Mouse (Mus musculus) embryo, embryonic 10.5 days (tissue): ENCODE measurements around the gene Ppp1r8.
"Not testable (repeated sequence)": the region's sequence is repeated elsewhere in the genome, so short reads cannot be mapped to it uniquely, and the experiment has no call there.

Experiments used
- DNase-seq: peaks from one replicate; pipeline ENCODE4 v3.0.0-alpha.2; 2015; ENCODE audit warnings: low spot score

Ppp1r8 gene

DNA sequence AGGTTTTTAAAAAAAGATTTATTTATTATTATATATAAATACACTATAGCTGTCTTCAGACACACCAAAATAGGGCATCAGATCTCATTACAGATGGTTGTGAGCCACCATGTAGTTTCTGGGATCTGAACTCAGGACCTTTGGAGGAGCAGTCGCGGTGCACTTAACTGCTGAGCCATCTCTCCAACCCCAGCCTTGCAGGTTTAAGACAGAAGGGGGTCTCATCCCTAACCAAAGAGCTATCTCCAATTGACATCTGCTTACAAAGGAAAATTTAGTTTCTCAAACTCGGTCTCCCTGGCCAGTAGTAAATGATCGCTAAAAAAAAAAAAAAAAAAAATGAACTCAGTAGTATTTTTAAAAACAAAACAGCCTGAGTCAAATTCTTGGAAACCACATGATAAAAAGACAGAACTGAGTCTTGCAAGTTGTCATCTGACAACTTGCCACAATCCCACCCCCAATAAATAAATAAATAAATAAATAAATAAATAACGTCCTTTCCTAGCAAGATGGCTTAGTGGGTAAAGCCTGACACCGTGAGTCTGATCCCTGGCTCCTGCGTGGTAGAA lies 36.3 kb downstream of the Ppp1r8 start:
- DNase-seq, result no peak

DNA sequence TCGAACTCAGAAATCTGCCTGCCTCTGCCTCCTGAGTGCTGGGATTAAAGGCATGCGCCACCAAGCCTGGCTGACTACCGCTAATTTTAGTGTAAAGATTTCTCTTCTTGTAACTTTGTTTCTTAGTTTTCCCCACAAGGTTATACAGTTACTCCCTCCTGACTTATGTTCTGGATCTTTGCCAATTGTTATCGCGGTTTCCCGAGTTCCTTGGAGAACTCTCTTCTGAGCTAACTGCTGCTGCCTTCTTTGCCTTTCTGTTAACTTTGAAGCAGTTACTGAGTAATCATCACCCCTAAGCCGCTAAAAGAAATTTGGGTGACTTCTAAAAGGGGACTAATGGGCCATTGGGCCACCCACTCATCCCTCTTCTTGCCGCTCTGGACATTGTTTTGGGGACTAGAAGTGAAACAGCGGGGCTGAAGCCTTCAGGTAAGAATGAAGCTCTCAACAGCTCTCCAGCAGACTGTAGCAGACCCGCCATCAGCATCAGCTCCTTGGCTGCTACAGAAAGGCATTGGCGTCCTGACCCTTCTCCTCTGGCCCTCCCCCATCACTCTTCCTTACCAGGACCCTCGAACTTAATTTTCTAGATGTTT lies 37.3 kb downstream of the Ppp1r8 start:
- no peak for DNase-seq

DNA sequence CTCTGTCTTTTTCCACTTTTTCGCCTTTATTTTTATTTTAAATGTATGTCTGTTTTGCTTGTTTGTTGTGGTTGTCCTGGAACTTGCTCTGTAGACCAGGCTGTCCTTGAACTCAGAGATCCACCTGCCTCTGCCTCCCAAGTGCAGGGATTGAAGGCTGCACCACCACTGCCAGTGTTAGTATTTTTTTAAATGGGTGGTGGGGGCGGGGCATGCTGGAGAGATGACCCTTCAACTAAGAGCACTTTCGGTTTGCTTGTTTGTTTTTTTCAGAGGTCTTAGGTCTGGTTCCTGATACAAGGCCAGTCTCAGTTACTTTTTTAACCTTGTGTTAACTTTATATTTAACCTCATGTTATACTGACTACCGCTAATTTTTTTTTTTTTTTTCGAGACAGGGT lies 37.8 kb downstream of the Ppp1r8 start:
- no peak for DNase-seq

DNA sequence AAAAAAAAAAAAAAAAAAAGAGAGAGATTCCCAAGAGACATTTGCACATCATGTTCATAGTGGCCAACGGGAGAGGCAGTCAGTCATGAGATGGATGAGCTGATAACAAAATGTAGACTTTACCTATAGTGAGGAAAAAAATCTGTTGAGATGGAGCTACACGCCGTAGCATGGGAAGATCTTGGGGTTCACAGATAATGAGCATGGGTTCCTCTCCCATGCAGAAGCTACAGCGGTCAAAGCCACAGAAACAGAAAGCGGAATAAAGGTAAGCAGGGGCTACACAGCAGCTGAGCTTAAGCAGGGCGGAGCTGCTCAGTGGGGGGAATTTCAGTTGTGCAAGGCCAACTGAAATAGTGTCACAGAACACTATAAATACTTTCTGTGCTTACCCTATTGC lies 38.6 kb downstream of the Ppp1r8 start:
- no peak for DNase-seq

DNA sequence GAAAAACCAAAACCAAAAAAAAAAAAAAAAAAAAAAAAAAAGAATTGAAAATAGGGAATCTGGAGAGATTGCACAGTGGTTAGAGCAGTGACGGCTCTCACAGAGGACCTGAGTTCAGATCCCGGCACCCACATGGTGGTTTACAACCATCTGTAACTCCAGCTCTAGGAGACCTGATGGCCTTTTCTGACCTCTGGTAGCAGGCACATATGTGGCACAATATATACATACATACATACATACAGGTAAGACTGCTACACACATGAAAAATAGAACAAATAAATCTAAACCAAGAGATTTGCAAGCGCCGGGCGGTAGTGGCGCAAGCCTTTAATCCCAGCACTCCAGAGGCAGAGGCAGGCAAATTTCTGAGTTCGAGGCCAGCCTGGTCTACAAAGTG lies 39.1 kb downstream of the Ppp1r8 start:
- DNase-seq, result no peak

DNA sequence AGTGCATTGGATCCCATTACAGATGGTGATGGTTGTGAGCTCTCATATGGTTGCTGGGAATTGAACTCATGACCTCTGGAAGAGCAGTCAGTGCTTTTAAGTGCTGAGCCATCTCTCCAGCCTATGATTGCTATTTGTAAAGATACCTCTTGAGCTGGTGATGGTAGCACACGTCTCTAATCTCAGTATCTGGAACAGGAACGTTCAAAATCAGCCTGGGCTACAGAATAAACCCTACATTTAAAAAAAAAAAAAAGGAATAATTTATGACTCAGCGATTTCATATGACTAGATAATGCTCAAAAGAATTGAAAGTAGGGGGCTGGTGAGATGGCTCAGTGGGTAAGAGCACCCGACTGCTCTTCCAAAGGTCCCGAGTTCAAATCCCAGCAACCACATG lies 39.8 kb downstream of the Ppp1r8 start:
- no peak for DNase-seq

DNA sequence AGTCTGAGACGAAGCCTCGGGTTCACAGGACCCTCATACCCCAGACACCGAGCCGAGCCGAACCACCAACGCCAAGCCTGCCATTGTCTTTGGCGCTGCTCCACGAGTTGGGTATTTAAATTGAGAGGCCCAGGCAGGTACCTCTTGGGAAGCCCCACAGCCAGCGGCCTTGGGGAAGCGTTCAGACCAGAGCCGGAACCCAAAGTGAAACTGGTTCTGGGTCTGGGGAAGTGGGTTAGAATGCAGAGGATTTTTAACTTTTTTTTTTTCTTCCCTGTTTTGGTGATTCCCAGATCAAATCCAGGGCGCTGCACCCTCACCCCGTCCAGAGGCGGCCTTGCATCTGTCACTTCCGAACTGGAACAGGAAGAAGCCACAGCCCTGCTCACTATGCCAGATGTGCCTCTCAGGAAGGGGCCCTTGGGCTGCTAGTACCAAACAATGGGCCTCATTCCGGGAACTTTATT lies 40.8 kb downstream of the Ppp1r8 start:
- DNase-seq, result no peak

DNA sequence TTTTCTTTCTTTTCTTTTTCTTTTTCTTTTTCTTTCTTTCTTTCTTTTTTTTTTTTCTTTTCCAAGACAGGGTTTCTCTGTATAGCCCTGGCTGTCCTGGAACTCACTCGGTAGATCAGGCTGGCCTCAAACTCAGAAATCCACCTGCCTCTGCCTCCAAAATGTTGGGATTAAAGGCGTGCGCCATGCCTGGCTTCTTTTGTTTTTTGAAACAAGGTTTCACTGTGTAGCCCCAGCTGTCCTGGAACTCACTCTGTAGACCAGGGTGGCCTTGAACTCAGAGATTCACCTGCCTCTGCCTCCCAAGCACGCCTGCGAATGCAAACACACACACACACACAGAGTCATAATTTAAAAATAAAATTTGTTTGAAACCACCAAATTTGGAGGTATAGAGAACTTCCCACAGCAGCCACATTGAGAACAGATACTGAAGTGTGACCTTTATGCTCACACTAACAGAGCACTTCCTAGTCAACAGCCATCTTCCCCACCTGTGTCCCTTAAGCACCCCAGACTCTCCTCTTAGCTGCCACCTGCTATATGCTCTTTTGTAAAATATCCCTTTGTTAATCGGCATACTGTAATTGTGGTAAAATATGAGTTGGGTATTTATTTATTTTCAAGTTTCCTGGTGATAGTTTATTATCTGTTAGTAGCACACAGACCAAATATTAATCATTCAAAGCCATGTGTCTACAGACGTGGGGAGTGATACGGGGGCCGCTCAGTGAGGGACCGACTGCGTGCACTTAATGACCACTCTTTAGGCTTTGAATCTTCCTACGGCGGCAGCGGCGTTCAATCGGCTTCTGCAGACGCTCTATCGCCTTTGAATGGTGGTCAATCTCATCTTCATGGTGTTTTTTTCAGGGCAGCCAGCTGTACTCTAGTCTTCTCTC lies 41.5 kb downstream of the Ppp1r8 start:
- no peak for DNase-seq

DNA sequence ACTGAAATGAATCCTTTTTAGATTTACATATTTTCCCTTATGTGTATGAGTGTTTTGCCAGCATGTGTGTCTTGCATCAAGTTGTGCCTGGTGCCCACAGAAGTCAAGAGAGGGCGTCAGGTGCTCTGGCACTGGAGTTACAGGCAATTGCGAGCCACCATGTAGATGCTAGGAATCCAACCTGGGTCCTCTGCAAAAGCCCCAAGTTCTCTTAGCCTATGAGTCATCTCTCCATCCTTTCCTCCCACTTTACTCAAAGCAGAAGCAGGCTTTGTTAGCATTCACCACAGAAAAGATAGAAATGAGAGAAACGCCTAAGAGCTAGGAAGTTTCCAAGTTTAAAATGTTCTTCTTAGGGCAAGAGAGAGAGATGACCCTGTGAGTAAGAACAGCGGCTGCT lies 43.1 kb downstream of the Ppp1r8 start:
- DNase-seq, result no peak

DNA sequence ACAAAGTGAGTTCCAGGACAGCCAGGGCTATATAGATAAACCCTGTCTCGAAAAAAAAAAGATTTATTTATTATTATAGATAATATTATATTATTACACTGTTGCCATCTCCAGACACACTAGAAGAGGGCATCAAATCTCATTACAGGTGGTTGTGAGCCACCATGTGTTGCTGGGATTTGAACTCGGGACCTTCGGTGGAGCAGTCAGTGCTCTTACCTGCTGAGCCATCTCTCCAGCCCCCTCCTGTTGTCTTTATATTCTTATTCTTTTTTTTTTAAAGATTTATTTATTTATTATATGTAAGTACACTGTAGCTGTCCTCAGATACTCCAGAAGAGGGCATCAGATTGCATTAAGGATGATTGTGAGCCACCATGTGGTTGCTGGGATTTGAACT lies 44.3 kb downstream of the Ppp1r8 start:
- not testable (repeated sequence) for DNase-seq

DNA sequence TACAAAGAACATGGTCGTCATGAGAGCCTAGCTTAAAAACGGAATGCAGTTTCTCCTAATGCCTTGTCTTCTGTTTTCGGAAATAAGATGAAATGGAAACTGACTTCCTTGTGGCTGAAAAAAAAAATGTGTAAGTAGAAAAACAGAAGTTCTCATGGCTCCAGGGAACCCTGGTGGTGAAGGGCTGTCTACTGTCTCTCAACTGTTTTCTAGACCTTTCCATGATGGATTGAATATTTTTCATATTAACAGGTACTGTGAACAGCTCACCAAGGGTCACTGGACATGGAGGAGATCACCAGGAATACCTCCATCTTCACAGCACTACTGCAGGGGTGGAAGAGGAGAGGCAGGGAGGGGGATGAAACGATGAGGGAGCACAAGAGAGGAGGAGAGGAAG lies 44.9 kb downstream of the Ppp1r8 start:
- no peak for DNase-seq

DNA sequence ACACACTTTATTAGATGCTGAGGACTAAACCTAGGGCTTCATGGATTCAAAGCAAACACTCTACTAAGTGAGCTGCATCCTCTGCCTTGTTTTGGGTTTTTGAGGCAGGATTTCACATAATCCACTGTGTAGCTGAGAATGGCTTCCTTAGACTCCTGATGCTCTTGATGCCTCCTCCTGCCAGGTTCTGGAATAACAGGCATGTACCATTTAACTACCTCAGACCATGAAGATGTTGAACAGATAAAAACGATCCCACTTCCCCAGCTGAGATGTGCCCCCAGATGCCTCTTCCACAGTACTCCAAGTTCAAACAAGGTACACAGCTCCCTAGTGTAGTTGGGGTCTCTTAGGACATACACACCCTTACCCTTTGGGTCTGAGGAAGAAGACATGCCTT lies 45.5 kb downstream of the Ppp1r8 start:
- DNase-seq, result no peak

DNA sequence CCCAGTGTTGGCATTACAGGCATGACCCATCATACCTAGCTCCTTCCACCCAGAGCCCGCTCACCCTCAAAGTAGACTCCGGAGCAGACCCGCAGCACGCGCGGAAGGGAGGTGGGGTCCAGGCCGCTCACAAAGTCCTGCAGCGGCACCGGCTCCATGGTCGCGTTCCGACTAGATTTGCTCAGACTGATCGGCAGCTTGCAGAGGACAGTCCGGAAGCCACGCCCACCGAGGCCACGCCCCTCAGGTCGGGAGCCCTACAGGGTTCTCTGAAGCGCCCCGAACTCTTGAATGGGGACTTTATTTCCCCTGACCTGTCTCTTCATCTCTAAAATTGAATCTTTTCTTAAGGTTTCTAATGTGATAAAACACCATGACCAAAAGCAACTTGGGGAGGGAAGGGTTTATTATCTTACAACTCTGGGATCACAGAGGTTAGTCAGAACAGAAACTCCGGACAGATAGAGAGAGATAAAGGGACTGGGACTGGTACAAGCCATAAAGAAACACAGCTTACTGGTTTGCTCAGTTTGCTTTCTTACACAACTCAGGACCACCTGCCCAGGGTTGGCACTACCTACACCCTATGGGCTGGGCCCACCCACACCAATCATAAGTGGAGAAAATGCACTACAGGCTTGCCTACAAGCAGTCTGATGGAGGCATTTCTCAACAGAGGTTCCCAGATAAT lies 46.6 kb downstream of the Ppp1r8 start, which contains the start of gene Themis2:
Gene Themis2 (minus strand): TSS at position 192 of the 691 bp plus-strand sequence.
- peak; percentile 73 for DNase-seq

DNA sequence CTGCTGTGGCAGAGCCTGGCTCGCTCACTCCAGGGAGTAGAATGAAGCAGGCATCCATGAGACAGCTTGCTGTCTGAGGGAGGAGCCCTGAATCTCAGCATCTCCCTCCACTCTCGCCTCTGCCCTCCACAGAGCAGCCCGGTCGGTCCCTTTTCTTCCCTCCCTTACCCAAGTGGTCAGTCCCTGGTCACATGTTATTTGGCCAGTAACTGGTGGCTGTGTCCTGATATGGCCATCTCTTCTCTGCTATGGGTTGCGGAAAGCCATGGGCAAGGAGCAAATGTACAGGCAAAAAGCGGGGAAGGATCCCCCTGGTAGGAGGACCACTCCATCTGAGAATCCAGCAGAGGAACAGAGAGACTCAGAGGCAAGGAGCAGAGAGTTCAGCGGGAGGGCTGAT lies 47.8 kb downstream of the Ppp1r8 start:
- no peak for DNase-seq

DNA sequence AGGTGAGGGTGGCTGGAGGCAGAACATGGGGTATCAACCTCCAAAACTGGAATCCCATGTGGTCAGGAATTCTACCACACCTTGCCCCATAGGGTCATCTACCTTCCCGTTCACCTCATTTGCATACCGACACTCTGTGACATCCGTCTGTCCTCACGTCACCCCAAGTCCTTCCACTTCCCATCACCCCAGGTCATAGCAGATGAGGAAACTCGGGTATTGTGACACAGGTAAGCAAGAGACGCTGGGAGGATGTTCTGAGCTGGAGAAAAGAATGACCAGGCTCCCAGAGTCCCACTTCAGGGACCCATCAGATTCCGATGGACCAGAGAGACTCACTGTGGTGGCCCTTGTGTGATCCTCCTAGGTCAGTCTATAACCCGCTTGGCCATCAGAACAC lies 48.2 kb downstream of the Ppp1r8 start:
- no peak for DNase-seq

DNA sequence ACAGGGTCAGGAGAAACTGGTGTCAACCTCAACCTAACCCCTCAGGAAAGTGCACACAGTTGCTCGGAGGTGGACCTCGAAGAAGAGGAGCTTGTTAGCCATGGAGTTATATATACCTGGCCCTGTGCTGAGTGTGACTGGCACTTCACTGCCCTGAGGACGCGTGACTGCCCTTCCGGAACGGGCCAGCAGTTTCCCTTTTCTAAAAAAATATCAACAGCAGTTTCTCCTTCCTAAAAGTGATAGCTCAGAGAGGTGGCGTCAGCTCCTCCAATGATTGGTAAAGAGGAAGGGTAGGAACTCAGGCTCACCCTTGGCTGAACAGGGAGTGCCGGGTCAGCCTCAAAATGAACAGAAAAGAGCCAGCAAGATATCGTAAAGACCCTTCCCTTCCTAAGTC lies 48.9 kb downstream of the Ppp1r8 start:
- DNase-seq, result no peak

DNA sequence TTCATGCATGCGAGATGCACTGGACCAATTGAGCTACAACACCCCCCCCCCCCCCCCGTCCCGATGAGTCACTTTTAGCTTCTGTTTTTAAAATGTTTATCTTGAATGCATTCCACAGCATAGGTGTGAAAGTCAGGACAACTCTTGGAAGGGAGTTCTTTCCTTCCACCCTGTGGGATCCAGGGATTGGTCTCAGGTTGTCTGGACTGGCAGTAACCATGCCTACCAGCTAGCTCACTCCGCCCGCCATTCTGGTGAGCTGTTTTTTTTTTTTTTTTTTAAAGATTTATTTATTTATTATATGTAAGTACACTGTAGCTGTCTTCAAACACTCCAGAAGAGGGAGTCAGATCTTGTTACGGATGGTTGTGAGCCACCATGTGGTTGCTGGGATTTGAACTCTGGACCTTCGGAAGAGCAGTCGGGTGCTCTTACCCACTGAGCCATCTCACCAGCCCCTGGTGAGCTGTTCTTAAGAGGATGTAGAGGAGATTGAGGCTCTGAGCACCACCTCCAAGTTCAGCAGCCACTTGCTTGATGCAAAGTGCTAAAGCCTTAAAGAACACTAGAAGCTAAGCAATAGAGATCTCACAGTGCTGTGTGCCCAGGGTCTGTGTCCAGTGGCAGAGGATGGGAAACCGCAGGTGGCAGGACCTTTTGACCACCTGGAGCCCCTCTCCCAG lies 49.5 kb downstream of the Ppp1r8 start:
- DNase-seq, result not testable (repeated sequence)

DNA sequence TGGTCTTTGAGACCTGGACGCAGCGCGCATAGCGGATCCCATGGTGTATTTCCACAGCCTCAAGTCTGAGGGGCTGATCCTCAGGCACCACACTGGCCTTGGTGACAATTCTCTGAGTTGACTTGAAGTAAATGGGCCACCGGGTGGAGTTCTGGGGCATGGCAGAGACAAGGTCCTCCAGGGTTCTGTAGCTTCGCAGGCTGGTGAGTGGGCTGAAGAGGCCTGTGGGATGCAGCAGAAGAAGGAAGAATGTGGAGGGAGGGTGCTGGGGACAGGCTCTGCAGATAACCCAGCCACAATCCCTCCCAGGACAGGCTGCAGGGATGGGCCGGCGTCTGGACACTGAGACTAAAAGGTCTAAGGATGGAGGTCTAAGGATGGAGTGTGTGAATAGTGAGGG lies 53.2 kb downstream of the Ppp1r8 start:
- DNase-seq, result no peak

DNA sequence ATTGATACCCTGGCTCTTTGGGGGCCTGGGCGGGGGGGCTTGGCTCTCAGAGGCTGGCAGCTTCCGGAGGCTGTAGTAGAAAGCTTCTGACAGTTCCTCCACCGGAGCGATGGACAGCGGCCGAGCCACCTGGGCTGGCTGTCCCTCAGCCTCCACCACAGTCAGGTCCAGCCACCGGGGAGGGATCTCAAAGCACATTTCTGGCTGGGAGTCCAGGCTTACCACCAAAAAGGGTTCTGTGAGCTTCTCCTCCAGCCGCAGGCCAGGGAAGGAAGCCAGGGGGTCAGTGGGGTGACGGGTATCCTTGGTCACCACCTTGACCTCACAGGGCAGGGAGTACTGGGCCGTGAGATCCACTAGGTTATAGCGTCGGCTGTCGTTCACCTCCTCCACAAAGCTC lies 57.7 kb downstream of the Ppp1r8 start:
- DNase-seq, result no peak

DNA sequence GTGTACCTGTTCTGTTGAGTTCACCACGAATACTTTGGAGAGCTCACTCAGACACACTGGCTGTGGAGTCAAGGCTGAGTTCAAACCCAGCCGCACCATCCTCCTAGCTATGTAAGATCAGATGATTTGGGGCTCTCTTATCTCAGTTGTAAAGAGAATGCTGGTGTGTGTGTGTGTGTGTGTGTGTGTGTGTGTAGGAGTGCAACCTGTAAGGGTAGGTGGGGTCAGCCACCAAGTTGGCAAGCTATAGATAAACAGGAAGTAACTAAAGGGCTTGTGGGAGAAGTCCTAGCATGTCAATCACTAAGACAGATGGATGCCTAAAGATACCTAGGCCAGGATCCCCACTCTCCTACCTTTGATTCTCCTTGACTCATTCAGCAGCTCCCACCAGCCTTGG lies 59.2 kb downstream of the Ppp1r8 start:
- no peak for DNase-seq

DNA sequence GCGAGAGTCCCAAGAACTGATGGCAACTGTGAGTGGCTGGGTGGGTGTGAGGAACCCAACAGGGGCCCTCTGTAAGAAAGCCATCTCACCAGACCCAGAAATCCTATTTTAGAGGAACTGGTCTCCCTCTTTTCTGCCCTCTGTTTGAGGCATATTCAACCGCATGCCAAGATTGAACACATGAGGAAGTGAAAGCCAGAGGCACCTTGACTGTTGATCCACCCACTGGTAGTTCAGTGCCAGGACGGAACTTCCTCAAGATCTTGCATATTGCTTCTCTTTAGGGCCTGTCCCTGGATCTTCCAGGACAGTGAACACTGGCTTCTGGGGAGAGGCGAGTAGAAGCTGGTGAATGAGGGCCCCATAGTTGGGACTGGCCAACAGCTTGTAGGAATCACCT lies 62.7 kb downstream of the Ppp1r8 start:
- no peak for DNase-seq
